Mouse (Mus musculus): ENCODE results near the gene Eid3. TPM values are rescaled to one million over a fixed set of nuclear protein-coding genes. Genes with fewer than 3 reads are reported as not detected.

The Eid3 gene
- total and polyA plus RNA-seq, 2 experiments from 2014 or later: 0.11 TPM; not detected in 1

DNA sequence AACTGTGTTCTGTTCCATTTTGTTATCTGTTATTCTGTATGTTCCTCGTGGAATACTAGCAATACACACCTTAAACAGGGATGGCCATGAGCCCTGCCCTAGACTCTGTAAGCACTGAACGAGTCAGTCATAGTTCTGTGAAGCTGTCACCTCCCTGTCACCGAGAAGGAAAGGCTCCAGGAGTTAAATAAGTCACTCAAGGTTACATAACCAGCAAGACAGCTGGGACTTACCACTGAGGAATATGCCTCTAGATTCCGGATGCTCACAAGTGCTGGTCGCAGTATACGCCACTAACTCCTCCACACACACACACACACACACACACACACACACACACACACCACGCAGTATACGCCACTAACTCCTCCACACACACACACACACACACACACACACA is 21.7 kb upstream of the Eid3 start:
- Histone ChIP-seq H3K27me3 (ENCODE audit: control insufficient read depth, insufficient read depth, low read length) (no peaks in the 10 kb centered on the region), H3K27ac (ENCODE audit: low read depth) (no peak overlapping the region), H3K4me1 (ENCODE audit: control insufficient read depth, insufficient read depth) (no peaks in the 10 kb centered on the region), H3K36me3 (replicated peaks; ENCODE audit: control insufficient read depth, insufficient read depth, low read length) (no peaks in the 10 kb centered on the region), H3K4me2 (ENCODE audit: low read depth, low read length) (no peak overlapping the region), H3K4me3 (ENCODE audit: low read depth, low read length) (no peak overlapping the region), H3K9me3 (replicated peaks; ENCODE audit: control insufficient read depth, low read length) (no peaks in the 10 kb centered on the region), H3K9ac (replicated peaks; ENCODE audit: low read depth, low read length) (no peak overlapping the region)
- DNase-seq (ENCODE audit: low spot score) (no peak), ATAC-seq (ENCODE audit: insufficient read depth, low read depth) (no peak)
- TF ChIP-seq EP300 (IDR thresholded peaks at IDR 0.05; ENCODE audit: low read depth): no peak
- 73% methylated on average over 8 of the region's 8 CpGs for WGBS

DNA sequence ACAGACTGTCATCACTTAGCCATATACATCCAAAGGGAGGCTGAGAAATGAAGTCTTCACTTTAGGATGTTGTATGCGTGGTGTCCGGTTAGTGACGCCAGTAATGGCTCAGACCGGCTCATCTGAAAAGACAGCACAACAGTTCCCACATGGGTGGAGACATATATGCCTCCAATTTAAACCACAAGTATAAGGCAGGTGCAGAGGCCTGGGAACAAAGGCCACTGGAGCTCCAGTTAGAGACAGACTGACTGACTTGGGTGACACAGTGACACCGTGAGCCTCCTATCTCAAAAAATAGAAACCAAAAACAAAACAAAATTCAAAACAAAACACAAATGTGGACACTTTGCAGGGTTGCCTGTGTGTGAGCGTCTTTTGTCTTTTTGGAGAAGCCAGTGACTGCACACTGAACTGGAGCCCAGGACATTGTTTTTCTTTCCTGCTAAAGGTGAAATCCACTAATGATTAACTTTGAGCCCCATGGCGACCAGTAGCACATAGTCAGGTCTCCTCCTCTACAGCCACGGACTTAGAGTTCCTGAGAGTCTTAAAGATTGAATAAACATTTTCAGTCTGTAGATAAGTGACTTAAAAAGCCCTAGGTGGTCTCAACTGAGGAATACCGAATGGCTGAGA is 18.5 kb upstream of the Eid3 start:
- Histone ChIP-seq H3K4me1 (ENCODE audit: control insufficient read depth, insufficient read depth) (no peaks in the 10 kb centered on the region), H3K9ac (replicated peaks; ENCODE audit: low read depth, low read length) (no peak overlapping the region), H3K27me3 (ENCODE audit: control insufficient read depth, insufficient read depth, low read length) (no peaks in the 10 kb centered on the region), H3K9me3 (replicated peaks; ENCODE audit: control insufficient read depth, low read length) (no peaks in the 10 kb centered on the region), H3K4me3 (ENCODE audit: low read depth, low read length) (no peak overlapping the region), H3K4me2 (ENCODE audit: low read depth, low read length) (no peak overlapping the region), H3K27ac (ENCODE audit: low read depth) (no peak overlapping the region), H3K36me3 (replicated peaks; ENCODE audit: control insufficient read depth, insufficient read depth, low read length) (no peaks in the 10 kb centered on the region)
- 74% methylated on average over 9 of the region's 9 CpGs for WGBS
- no peak for ATAC-seq (ENCODE audit: insufficient read depth, low read depth)
- no peak for DNase-seq (ENCODE audit: low spot score)
- TF ChIP-seq EP300 (IDR thresholded peaks at IDR 0.05; ENCODE audit: low read depth): no peak
- no peak for TF ChIP-seq CTCF (IDR thresholded peaks at IDR 0.05; ENCODE audit: low read depth)

DNA sequence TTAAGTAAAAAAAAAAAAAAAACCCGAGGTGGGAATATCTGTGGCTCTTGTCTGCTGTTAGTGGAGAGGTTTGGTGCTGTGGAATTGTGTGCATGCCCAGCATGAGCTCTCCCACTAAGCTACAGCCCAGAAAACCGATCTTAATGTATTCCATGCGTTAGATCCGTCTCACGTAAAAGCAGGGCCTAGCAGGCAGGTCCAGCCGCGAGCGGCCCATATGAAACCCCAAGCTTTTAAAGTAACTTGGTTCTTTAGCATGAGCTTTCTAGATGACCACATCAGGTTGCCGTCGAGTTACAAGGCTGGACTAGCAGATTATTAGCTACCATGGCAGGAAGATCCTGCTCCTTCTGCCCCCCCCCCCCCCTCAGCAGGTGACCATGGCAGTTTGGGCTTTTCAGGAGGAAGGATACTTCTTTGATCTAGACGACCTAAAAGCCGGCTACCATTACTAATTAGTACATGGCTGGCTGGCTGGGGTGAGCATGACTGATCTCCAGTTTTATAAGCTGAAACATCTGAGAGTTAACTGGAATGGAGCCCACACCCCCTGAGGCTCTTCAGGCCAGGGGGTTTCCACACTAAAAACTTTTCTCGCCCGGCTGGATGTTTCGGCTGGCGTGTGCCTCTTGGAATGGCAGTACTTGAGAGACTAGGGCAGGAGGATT is 16.6 kb upstream of the Eid3 start:
- Histone ChIP-seq H3K4me1 (ENCODE audit: control insufficient read depth, insufficient read depth) (no peaks in the 10 kb centered on the region), H3K9ac (replicated peaks; ENCODE audit: low read depth, low read length) (no peak overlapping the region), H3K27ac (ENCODE audit: low read depth) (no peak overlapping the region), H3K27me3 (ENCODE audit: control insufficient read depth, insufficient read depth, low read length) (no peaks in the 10 kb centered on the region), H3K4me3 (ENCODE audit: low read depth, low read length) (no peak overlapping the region), H3K36me3 (replicated peaks; ENCODE audit: control insufficient read depth, insufficient read depth, low read length) (no peaks in the 10 kb centered on the region), H3K4me2 (ENCODE audit: low read depth, low read length) (no peak overlapping the region), H3K9me3 (replicated peaks; ENCODE audit: control insufficient read depth, low read length) (no peaks in the 10 kb centered on the region)
- 74% methylated on average over 16 of the region's 16 CpGs for WGBS
- DNase-seq (ENCODE audit: low spot score) (no peak), ATAC-seq (ENCODE audit: insufficient read depth, low read depth) (no peak)
- no peak for TF ChIP-seq EP300 (IDR thresholded peaks at IDR 0.05; ENCODE audit: low read depth)
- TF ChIP-seq CTCF (IDR thresholded peaks at IDR 0.05; ENCODE audit: low read depth): no peak

DNA sequence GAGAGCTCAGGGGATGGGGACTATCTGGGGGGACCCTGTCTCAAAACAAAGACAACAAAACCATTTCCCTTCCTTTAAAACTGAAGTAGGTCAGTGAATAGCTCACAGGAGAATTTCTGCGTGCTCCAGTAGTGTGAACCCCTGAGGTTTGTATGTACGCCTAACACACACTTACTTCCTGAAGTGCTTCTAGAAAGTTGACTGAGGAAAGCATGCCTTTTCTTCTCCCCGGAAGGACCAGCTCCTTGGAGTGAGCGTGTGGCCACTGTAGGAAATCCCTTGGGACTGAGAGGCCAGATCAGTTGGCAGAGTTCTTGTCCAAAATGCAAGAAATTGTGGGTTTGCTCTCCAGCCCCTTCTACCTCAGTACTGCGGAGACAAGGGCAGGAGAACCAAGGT is 16.1 kb upstream of the Eid3 start:
- no peak for DNase-seq (ENCODE audit: low spot score)
- TF ChIP-seq CTCF (IDR thresholded peaks at IDR 0.05; ENCODE audit: low read depth) (no peak), EP300 (IDR thresholded peaks at IDR 0.05; ENCODE audit: low read depth) (no peak)
- no peak for ATAC-seq (ENCODE audit: insufficient read depth, low read depth)
- H3K9ac ChIP-seq (replicated peaks; ENCODE audit: low read depth, low read length): no peak overlapping the region
- H3K4me1 ChIP-seq (ENCODE audit: control insufficient read depth, insufficient read depth): no peaks in the 10 kb centered on the region
- no peaks in the 10 kb centered on the region for H3K36me3 ChIP-seq (replicated peaks; ENCODE audit: control insufficient read depth, insufficient read depth, low read length)
- H3K27me3 ChIP-seq (ENCODE audit: control insufficient read depth, insufficient read depth, low read length): no peaks in the 10 kb centered on the region
- WGBS: 77% methylated on average over 5 of the region's 5 CpGs
- H3K9me3 ChIP-seq (replicated peaks; ENCODE audit: control insufficient read depth, low read length): no peaks in the 10 kb centered on the region
- no peak overlapping the region for H3K27ac ChIP-seq (ENCODE audit: low read depth)
- H3K4me2 ChIP-seq (ENCODE audit: low read depth, low read length): no peak overlapping the region
- H3K4me3 ChIP-seq (ENCODE audit: low read depth, low read length): no peak overlapping the region

DNA sequence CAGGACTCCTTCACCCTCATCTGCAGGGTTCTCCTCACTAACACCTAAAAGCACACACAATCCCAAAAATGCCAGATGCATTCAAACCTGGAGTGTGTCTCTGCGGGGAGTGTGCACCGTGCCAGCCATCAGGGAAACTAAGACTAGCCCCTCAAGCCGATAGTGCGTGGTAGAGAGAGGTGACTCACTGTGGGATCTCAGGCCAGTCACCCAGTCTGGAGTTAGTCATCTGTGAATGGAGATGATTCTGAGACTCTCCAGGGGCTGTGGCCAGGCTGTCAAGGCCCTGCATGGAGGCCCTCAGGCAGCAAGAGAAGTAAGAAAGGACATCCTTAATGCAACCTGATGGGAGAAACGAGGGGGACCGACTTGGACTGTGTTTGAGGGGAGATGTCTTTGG is 14.7 kb upstream of the Eid3 start:
- no peak for DNase-seq (ENCODE audit: low spot score)
- H3K4me3 ChIP-seq (ENCODE audit: low read depth, low read length): no peak overlapping the region
- H3K4me1 ChIP-seq (ENCODE audit: control insufficient read depth, insufficient read depth): no peaks in the 10 kb centered on the region
- no peaks in the 10 kb centered on the region for H3K9me3 ChIP-seq (replicated peaks; ENCODE audit: control insufficient read depth, low read length)
- TF ChIP-seq EP300 (IDR thresholded peaks at IDR 0.05; ENCODE audit: low read depth) (no peak), CTCF (IDR thresholded peaks at IDR 0.05; ENCODE audit: low read depth) (no peak)
- no peak overlapping the region for H3K9ac ChIP-seq (replicated peaks; ENCODE audit: low read depth, low read length)
- H3K4me2 ChIP-seq (ENCODE audit: low read depth, low read length): no peak overlapping the region
- H3K27ac ChIP-seq (ENCODE audit: low read depth): no peak overlapping the region
- 74% methylated on average over 6 of the region's 6 CpGs for WGBS
- H3K27me3 ChIP-seq (ENCODE audit: control insufficient read depth, insufficient read depth, low read length): no peaks in the 10 kb centered on the region
- no peak for ATAC-seq (ENCODE audit: insufficient read depth, low read depth)
- no peaks in the 10 kb centered on the region for H3K36me3 ChIP-seq (replicated peaks; ENCODE audit: control insufficient read depth, insufficient read depth, low read length)

Data from heart, postnatal 0 days (tissue).